Mouse (Mus musculus): Measurements from ENCODE around the gene Spata6. TPM values are rescaled to one million over a fixed set of nuclear protein-coding genes. Genes with fewer than 3 reads are reported as not detected.

Spata6 gene
- 6.6 and 10.0 TPM in 2 replicates for polyA plus RNA-seq (2015; fragmentation: Nextera tagmentation; extraction: Ambion mirVana)

GRCm38 (mm10) chr4:111719776-111720661 is at the start of gene Spata6:
TSS of gene Spata6 (plus strand) at chr4:111719984.

Other genes with a start within 250 kb of the Spata6 start
- not detected in 2 replicates for gene Slc5a9, start 182.9 kb downstream of the Spata6 start, polyA plus RNA-seq (2015; fragmentation: Nextera tagmentation; extraction: Ambion mirVana)
- not detected in 2 replicates for gene Skint8, start 199.4 kb downstream of the Spata6 start, polyA plus RNA-seq (2015; fragmentation: Nextera tagmentation; extraction: Ambion mirVana)

All from spleen, postnatal 0 days (tissue).